Mouse (Mus musculus) intestine, postnatal 0 days (tissue): ENCODE results near the gene Abca1. TPM values are rescaled to one million over a fixed set of nuclear protein-coding genes. Genes with fewer than 3 reads are reported as not detected.
A peak's percentile ranks its signal among the peaks of the same experiment; 100 is the strongest.

Source experiments
- ATAC-seq: fragments of 200-750 bp; cut with Nextera tagmentation; 2 replicates; pipeline ENCODE4 v1.8.0; 2017; ENCODE audit warnings: mild to moderate bottlenecking, moderate TSS enrichment, moderate library complexity
- H3K27ac ChIP-seq: fragments of 300-500 bp; sonication (generic); 2 replicates; pipeline ENCODE4 v1.5.1; 2014; ENCODE audit warnings: mild to moderate bottlenecking, low read depth, low read length, moderate library complexity
- H3K27me3 ChIP-seq: fragments of 300-500 bp; sonication (generic); replicated peaks from 2 replicates; pipeline ENCODE4 v1.6.1; 2014; ENCODE audit warnings: low read length, mixed read lengths; ENCODE audit not compliant: control insufficient read depth, insufficient read depth
- H3K36me3 ChIP-seq: fragments of 300-500 bp; sonication (generic); 2 replicates; pipeline ENCODE4 v1.6.1; 2014; ENCODE audit warnings: mild to moderate bottlenecking, moderate library complexity; ENCODE audit not compliant: control insufficient read depth, insufficient read depth
- H3K4me1 ChIP-seq: fragments of 300-500 bp; sonication (generic); replicated peaks from 2 replicates; pipeline ENCODE4 v1.6.1; 2014; ENCODE audit warnings: antibody characterized with exemption, low read length, mixed read lengths; ENCODE audit not compliant: control insufficient read depth, insufficient read depth
- H3K4me2 ChIP-seq: fragments of 300-500 bp; sonication (generic); replicated peaks from 2 replicates; pipeline ENCODE4 v1.6.1; 2014; ENCODE audit warnings: low read depth, mild to moderate bottlenecking, moderate library complexity
- H3K4me3 ChIP-seq: fragments of 300-500 bp; sonication (generic); 2 replicates; pipeline ENCODE4 v1.5.1; 2014; ENCODE audit warnings: low read depth, low read length
- H3K9ac ChIP-seq: fragments of 300-500 bp; sonication (generic); 2 replicates; pipeline ENCODE4 v1.6.1; 2014; ENCODE audit warnings: mild to moderate bottlenecking, low read depth, low read length
- H3K9me3 ChIP-seq: fragments of 300-500 bp; sonication (generic); 2 replicates; pipeline ENCODE4 v1.6.1; 2016; ENCODE audit warnings: mixed run types; ENCODE audit not compliant: control insufficient read depth
- CTCF ChIP-seq: sonication (generic); IDR thresholded peaks from 2 replicates; pipeline ENCODE4 v1.5.1; 2016; ENCODE audit warnings: low read depth, mild to moderate bottlenecking, control low read depth, antibody characterized with exemption, moderate library complexity
- WGBS: fragments of 180-500 bp; shearing (Covaris S2); extraction: QIAGEN DNeasy Blood & Tissue Kit; methylation state at CpG from one replicate; pipeline ENCODE4 v1.1.7; 2014; 5-methylcytosine and 5-hydroxymethylcytosine counted together
- polyA plus RNA-seq: library from polyadenylated mRNA; unstranded; fragments of >200 nt; fragmentation: Nextera tagmentation; extraction: Ambion mirVana; gene quantifications from 2 replicates; pipeline ENCODE4 v1.2.1, GENCODE M21; 2015

Abca1 gene
- polyA plus RNA-seq, 1 experiment from 2014 or later, result 1.4 TPM

DNA sequence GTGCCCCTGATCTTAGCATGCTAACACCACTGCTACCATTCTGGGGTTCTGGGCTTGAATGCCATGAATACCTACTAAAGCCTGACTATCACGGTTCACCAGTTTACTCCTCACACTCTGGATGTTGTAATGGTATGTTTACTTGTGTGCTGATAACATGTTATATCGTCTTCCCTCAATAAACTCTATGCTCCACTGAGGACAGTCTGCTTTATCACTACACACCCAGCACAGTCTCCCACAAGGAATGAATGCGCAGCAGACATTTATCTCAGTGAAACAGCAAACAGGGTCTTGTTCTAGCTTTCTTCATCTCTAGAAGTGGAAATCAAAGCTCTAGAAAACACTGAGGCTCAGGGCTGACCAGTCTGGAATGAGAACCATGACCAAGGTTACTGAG, 20.7 kb downstream of the Abca1 start:
- Histone ChIP-seq H3K4me3 (no peak overlapping the region), H3K27ac (no peak overlapping the region), H3K27me3 (no peaks in the 10 kb centered on the region), H3K36me3 (no peaks in the 10 kb centered on the region), H3K9ac (no peak overlapping the region), H3K4me2 (no peak overlapping the region), H3K4me1 (peaks cover 6% of the 10 kb centered on the region), H3K9me3 (no peaks in the 10 kb centered on the region)
- WGBS, result 45% methylated on average over 3 of the region's 3 CpGs
- 0 out of 2 replicates have a peak, but pooled peaks have one; percentile 25 for ATAC-seq
- TF ChIP-seq CTCF, result no peak

DNA sequence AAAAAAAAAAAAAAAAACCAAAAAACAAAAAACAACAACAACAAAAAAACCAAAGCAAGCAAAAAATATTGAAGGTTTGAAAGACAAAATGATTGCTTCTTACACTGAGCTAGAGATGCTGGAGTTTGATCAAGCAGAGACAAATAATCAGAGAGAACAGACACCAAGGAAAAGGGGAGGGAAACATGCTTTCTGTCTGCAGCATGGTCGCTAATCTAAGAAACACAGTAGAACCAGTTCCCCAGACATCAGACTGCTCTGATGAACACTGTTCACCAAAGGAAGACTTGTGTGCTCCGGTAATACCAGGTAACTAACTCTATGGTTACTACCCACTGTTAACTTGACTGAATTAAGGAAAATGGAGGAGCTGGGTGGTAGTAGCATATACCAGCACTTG, 22.6 kb downstream of the Abca1 start:
- 72% methylated on average over 2 of the region's 2 CpGs for WGBS
- Histone ChIP-seq H3K4me1 (peaks cover 6% of the 10 kb centered on the region), H3K27ac (no peak overlapping the region), H3K27me3 (no peaks in the 10 kb centered on the region), H3K36me3 (no peaks in the 10 kb centered on the region), H3K9ac (no peak overlapping the region), H3K4me2 (no peak overlapping the region), H3K9me3 (no peaks in the 10 kb centered on the region), H3K4me3 (no peak overlapping the region)
- ATAC-seq, result no peak
- TF ChIP-seq CTCF, result no peak

DNA sequence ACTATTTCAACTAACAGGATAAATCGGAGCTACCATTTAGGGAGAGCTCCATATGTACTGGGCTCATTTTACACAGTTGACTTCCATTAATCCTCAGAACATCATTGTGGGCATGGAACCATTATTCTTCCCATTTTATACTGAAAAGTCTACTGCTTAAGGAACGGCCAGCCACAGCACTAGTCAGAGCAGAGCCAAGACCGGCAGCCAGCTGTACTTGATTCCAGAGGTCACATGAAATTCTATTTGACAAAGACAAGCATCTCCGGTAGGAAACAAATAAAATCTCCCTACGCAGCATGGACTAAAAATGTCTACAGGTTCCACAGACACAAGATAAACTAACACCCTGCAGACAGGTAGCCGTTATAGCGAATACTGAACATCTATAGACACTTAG, 24.9 kb downstream of the Abca1 start:
- Histone ChIP-seq H3K27me3 (no peaks in the 10 kb centered on the region), H3K4me2 (no peak overlapping the region), H3K27ac (no peak overlapping the region), H3K4me3 (no peak overlapping the region), H3K9me3 (no peaks in the 10 kb centered on the region), H3K9ac (no peak overlapping the region), H3K4me1 (peaks cover 6% of the 10 kb centered on the region), H3K36me3 (peaks cover 7% of the 10 kb centered on the region; the same call in 1 of the 2 replicates)
- TF ChIP-seq CTCF, result no peak
- no peak for ATAC-seq
- 49% methylated on average over 7 of the region's 7 CpGs for WGBS

DNA sequence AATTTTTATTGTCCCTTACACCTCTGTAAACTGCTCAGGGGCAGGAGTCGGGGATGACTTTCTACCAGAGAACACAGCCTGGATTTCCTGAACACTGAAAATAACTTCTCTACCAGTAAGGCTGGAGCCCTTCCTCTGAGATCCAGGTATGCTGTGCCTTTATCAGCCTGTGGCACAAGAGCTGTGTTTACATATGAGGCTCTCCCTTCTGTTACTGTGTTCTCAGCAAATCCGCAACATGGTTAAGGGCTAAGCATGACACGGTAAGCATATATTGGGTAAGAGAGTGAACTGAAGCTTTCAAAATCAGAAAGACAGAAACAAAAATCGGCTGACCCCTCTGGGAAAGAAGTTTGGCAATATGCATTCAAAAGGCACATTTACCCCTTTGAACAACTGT, 25.7 kb downstream of the Abca1 start:
- no peak for TF ChIP-seq CTCF
- Histone ChIP-seq H3K4me2 (no peak overlapping the region), H3K27ac (no peak overlapping the region), H3K36me3 (peaks cover 11% of the 10 kb centered on the region; the same call in 1 of the 2 replicates), H3K27me3 (no peaks in the 10 kb centered on the region), H3K4me1 (0 out of 2 replicates have a peak, but pooled peaks cover under 1% of the 10 kb centered on the region), H3K9me3 (no peaks in the 10 kb centered on the region), H3K4me3 (no peak overlapping the region), H3K9ac (no peak overlapping the region)
- no peak for ATAC-seq
- 54% methylated on average over 4 of the region's 4 CpGs for WGBS

DNA sequence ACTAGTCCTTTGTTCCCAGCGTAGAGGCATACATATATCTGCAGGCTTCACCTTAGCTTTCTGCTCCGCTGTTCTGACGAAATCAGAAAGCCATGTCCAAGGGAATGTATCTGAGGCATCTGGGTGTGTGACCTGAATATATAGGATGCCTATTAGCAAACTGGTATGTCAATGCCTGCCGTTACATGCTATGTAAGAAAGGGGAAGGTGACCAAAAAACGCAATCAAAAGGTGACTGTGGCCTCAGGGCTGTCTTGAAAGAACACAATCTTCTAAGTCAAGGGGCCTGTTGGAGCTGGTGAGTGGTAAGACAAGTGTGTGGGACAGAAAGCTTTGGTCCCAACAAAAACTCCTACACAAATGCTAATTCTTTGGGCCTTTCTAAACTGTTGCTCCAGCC, 28.2 kb downstream of the Abca1 start:
- H3K4me2 ChIP-seq, result no peak overlapping the region
- no peak for TF ChIP-seq CTCF
- H3K27ac ChIP-seq, result no peak overlapping the region
- no peak for ATAC-seq
- no peaks in the 10 kb centered on the region for H3K9me3 ChIP-seq
- peaks cover 21% of the 10 kb centered on the region for H3K36me3 ChIP-seq
- H3K4me1 ChIP-seq, result no peaks in the 10 kb centered on the region
- WGBS, result 82% methylated on average over 5 of the region's 5 CpGs
- H3K9ac ChIP-seq, result no peak overlapping the region
- H3K27me3 ChIP-seq, result no peaks in the 10 kb centered on the region
- no peak overlapping the region for H3K4me3 ChIP-seq

DNA sequence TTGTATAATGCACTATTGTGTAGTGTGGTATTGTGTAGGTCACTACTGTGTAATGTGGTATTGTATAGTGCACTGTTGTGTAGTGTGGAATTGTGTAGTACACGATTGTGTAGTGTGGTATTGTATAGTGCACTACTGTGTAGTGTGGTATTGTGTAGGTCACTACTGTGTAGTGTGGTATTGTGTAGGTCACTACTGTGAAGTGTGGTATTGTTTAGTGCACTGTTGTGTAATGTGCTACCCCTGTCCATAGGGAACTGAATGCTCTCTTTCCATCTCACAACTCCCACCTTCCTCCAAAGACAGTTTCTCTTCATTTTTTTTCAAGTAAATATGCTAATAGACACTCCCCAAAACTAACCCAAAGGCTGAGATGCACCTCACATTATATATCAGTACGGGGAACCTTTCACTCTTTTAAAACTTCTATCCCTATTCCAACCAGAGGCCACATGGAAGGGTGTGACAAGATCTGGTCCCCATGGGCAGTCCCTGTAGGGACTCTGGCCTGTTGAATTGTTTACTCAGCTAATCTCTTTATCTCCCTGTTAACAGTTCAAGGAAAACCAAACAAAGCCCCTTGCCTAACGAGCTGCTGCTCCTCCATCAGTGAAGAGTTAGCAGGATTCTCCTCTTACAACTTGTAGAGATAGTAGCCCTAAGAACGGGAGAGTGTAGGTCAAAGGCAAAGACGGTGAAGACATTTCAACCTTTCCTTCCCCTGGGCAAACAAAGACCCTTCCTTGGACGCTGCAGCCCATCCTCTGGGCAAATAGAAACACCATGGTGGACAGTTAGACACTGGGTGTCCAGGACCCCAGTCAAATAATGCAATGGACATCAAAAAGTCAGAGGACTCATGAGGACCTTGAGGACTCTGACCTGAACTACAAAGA, 28.8 kb downstream of the Abca1 start:
- ATAC-seq, result no peak
- Histone ChIP-seq H3K36me3 (peaks cover 22% of the 10 kb centered on the region), H3K4me1 (no peaks in the 10 kb centered on the region), H3K4me2 (no peak overlapping the region), H3K27me3 (no peaks in the 10 kb centered on the region), H3K27ac (no peak overlapping the region), H3K9ac (no peak overlapping the region), H3K9me3 (no peaks in the 10 kb centered on the region), H3K4me3 (no peak overlapping the region)
- WGBS, result 47% methylated on average over 6 of the region's 6 CpGs
- no peak for TF ChIP-seq CTCF
